Mouse (Mus musculus) erythroblast, adult 5-6 weeks (primary cell): ENCODE measurements around the gene Slfnl1. TPM values are rescaled to one million over a fixed set of nuclear protein-coding genes. Genes with fewer than 3 reads are reported as not detected.
A peak's percentile ranks its signal among the peaks of the same experiment; 100 is the strongest.

Source experiments
- ATAC-seq: replicated peaks from 2 replicates; pipeline ENCODE4 v1.8.0; 2016; ENCODE audit warnings: moderate number of reproducible peaks, mild to moderate bottlenecking, moderate TSS enrichment, inconsistent platforms; ENCODE audit not compliant: poor library complexity, low FRiP score, severe bottlenecking
- total RNA-seq, 2 experiments: library from RNA; stranded (forward) in 1 of 2; stranded (reverse) in 1 of 2; fragments of 150-400 nt in 1 of 2; fragments of 200-764, 138-1000 nt in 1 of 2; gene quantifications; 2 replicates each; pipeline versions ENCODE4 v1.2.3 to v1.2.4; 2015 to 2017; ENCODE audit warnings: low replicate concordance in 2 of 2

Gene Slfnl1
- total RNA-seq (2015; ENCODE audit: low replicate concordance) (not detected in 2 replicates), total RNA-seq (2017; ENCODE audit: low replicate concordance) (not detected in 2 replicates)

- ATAC-seq = no peak
Measured at GRCm38 (mm10) chr4:120531986-120532385, at the start of gene Slfnl1. Gene Slfnl1, plus strand, starts transcription at chr4:120532231.

- no peak for ATAC-seq
Measured at GRCm38 (mm10) chr4:120487707-120488106, 44.3 kb upstream of the Slfnl1 start.

- no peak for ATAC-seq
Measured at GRCm38 (mm10) chr4:120506955-120507354, 25.1 kb upstream of the Slfnl1 start.

- ATAC-seq = no peak
Measured at GRCm38 (mm10) chr4:120511203-120511602, 20.8 kb upstream of the Slfnl1 start.

- ATAC-seq = no peak
Measured at GRCm38 (mm10) chr4:120514366-120514765, 17.7 kb upstream of the Slfnl1 start.

- no peak for ATAC-seq
Measured at GRCm38 (mm10) chr4:120516491-120516890, 15.5 kb upstream of the Slfnl1 start.

GRCm38 (mm10) chr4:120516907-120517306, 15.1 kb upstream of the Slfnl1 start:
- ATAC-seq = no peak

- ATAC-seq = no peak
Measured at GRCm38 (mm10) chr4:120517335-120517734, 14.7 kb upstream of the Slfnl1 start.

GRCm38 (mm10) chr4:120521761-120522160, 10.3 kb upstream of the Slfnl1 start:
- ATAC-seq = no peak

- ATAC-seq = no peak
Measured at GRCm38 (mm10) chr4:120522351-120522750, 9.7 kb upstream of the Slfnl1 start.

GRCm38 (mm10) chr4:120523092-120523491, 8.9 kb upstream of the Slfnl1 start:
- no peak for ATAC-seq

- no peak for ATAC-seq
Measured at GRCm38 (mm10) chr4:120528171-120528570, 3.9 kb upstream of the Slfnl1 start.

- ATAC-seq = no peak
Measured at GRCm38 (mm10) chr4:120538664-120539063, 6.6 kb downstream of the Slfnl1 start.

- no peak for ATAC-seq
Measured at GRCm38 (mm10) chr4:120544896-120545295, 12.9 kb downstream of the Slfnl1 start.

- no peak for ATAC-seq
Measured at GRCm38 (mm10) chr4:120556592-120556991, 24.6 kb downstream of the Slfnl1 start.

- no peak for ATAC-seq
Measured at GRCm38 (mm10) chr4:120565726-120566125, 33.7 kb downstream of the Slfnl1 start.

- no peak for ATAC-seq
Measured at GRCm38 (mm10) chr4:120568005-120568404, 36.0 kb downstream of the Slfnl1 start.

GRCm38 (mm10) chr4:120569025-120569424, 37.0 kb downstream of the Slfnl1 start:
- ATAC-seq = peak; percentile 33; the same call in 1 of the 2 replicates

- ATAC-seq = peak; percentile 91
Measured at GRCm38 (mm10) chr4:120569486-120570437, 37.7 kb downstream of the Slfnl1 start, which contains the start of gene Ctps. Gene Ctps, minus strand, starts transcription at chr4:120570276.

GRCm38 (mm10) chr4:120570438-120571069, 38.5 kb downstream of the Slfnl1 start:
- peak; percentile 78 for ATAC-seq

GRCm38 (mm10) chr4:120571070-120571464, 39.0 kb downstream of the Slfnl1 start:
- no peak for ATAC-seq
